Mouse (Mus musculus): Measurements from ENCODE around the gene Asb16.

- TF ChIP-seq CTCF (conservative IDR thresholded peaks at IDR 0.05; ENCODE audit: low read length) (no peak), NANOG (IDR thresholded peaks at IDR 0.05; ENCODE audit: borderline replicate concordance, low read length) (no peak), POU5F1 (IDR thresholded peaks at IDR 0.05; ENCODE audit: borderline replicate concordance, low read length) (no peak)
Observed at GRCm38 (mm10) chr11:102312586-102312985, 44.0 kb downstream of the Asb16 start.

Data from E14TG2a.4 (cell line).